Mouse (Mus musculus) common myeloid progenitor, adult 5-6 weeks (primary cell): Measurements from ENCODE around the gene Lrrc29. TPM values are rescaled to one million over a fixed set of nuclear protein-coding genes. Genes with fewer than 3 reads are reported as not detected.

Experiments
- ATAC-seq: replicated peaks from 2 replicates; pipeline ENCODE4 v1.8.0; 2016; ENCODE audit warnings: low read depth, mild to moderate bottlenecking, moderate TSS enrichment, inconsistent platforms; ENCODE audit not compliant: poor library complexity, severe bottlenecking
- total RNA-seq: library from RNA; stranded (forward); fragments of 200-1000, 187-1606 nt; gene quantifications from 2 replicates; pipeline ENCODE4 v1.2.3, GENCODE M21; 2017

Gene Lrrc29
- total RNA-seq, result 1.2 and 4.0 TPM in 2 replicates

GRCm38 (mm10) chr8:105326141-105326672 is at the start of gene Lrrc29, which contains the start of gene Tmem208:
TSS of gene Lrrc29 (minus strand) at chr8:105326278.
TSS of gene Tmem208 (plus strand) at chr8:105326354.
- ATAC-seq, result peak; percentile 90

GRCm38 (mm10) chr8:105374513-105374966 is 48.5 kb upstream of the Lrrc29 start:
- ATAC-seq, result peak; percentile 57

- no peak for ATAC-seq
Measured at GRCm38 (mm10) chr8:105373032-105373431, 47.0 kb upstream of the Lrrc29 start, which contains the start of gene Plekhg4. TSS of gene Plekhg4 (plus strand) at chr8:105373274.

- no peak for ATAC-seq
Measured at GRCm38 (mm10) chr8:105372473-105372872, 46.4 kb upstream of the Lrrc29 start.

- ATAC-seq, result no peak
Measured at GRCm38 (mm10) chr8:105367107-105367506, 41.0 kb upstream of the Lrrc29 start.

GRCm38 (mm10) chr8:105361751-105362702 is 35.9 kb upstream of the Lrrc29 start:
- ATAC-seq, result 0 out of 2 replicates have a peak, but pooled peaks have one; percentile 25

GRCm38 (mm10) chr8:105359646-105360045 is 33.6 kb upstream of the Lrrc29 start:
- ATAC-seq, result 0 out of 2 replicates have a peak, but pooled peaks have one; percentile 26

GRCm38 (mm10) chr8:105359208-105359607 is 33.1 kb upstream of the Lrrc29 start:
- ATAC-seq, result no peak

GRCm38 (mm10) chr8:105356681-105357080 is 30.6 kb upstream of the Lrrc29 start:
- ATAC-seq, result no peak

GRCm38 (mm10) chr8:105355179-105356024 is 29.3 kb upstream of the Lrrc29 start:
- 0 out of 2 replicates have a peak, but pooled peaks have one; percentile 9 for ATAC-seq

- ATAC-seq, result no peak
Measured at GRCm38 (mm10) chr8:105354549-105354948, 28.5 kb upstream of the Lrrc29 start.

- ATAC-seq, result no peak
Measured at GRCm38 (mm10) chr8:105353583-105354135, 27.6 kb upstream of the Lrrc29 start.

- ATAC-seq, result no peak
Measured at GRCm38 (mm10) chr8:105350186-105350585, 24.1 kb upstream of the Lrrc29 start.

- ATAC-seq, result no peak
Measured at GRCm38 (mm10) chr8:105349096-105349771, 23.2 kb upstream of the Lrrc29 start.

GRCm38 (mm10) chr8:105348450-105349095 is 22.5 kb upstream of the Lrrc29 start, which contains the start of gene Slc9a5:
TSS of gene Slc9a5 (plus strand) at chr8:105348843.
- ATAC-seq, result peak; percentile 6

- ATAC-seq, result peak; percentile 80
Measured at GRCm38 (mm10) chr8:105347428-105348221, 21.5 kb upstream of the Lrrc29 start, which contains the start of gene Fhod1. TSS of gene Fhod1 (minus strand) at chr8:105347953.

- peak; percentile 12; the same call in 1 of the 2 replicates for ATAC-seq
Measured at GRCm38 (mm10) chr8:105346611-105347427, 20.7 kb upstream of the Lrrc29 start.
